Mouse (Mus musculus) E14TG2a.4 (cell line): Measurements from ENCODE around the gene Gpr35.
"Not testable (repeated sequence)": the region's sequence is repeated elsewhere in the genome, so short reads cannot be mapped to it uniquely, and the experiment has no call there.

Experiments used
- H3K27me3 ChIP-seq: 2 replicates; pipeline ENCODE4 v1.6.1; 2014; ENCODE audit warnings: low read length, control low read depth; ENCODE audit not compliant: insufficient read depth
- H3K36me3 ChIP-seq: 2 replicates; pipeline ENCODE4 v1.6.1; 2014; ENCODE audit warnings: low read length, control low read depth; ENCODE audit not compliant: insufficient read depth
- H3K4me1 ChIP-seq: replicated peaks from 2 replicates; pipeline ENCODE4 v1.6.1; 2014; ENCODE audit warnings: low read depth, low read length, control low read depth
- H3K4me3 ChIP-seq: replicated peaks from 2 replicates; pipeline ENCODE4 v1.5.1; 2014; ENCODE audit warnings: mild to moderate bottlenecking, low read length
- H3K9me3 ChIP-seq: 2 replicates; pipeline ENCODE4 v1.6.1; 2014; ENCODE audit warnings: low read length, control low read depth
- CTCF ChIP-seq: conservative IDR thresholded peaks from 2 replicates; pipeline ENCODE4 v1.5.1; 2014; ENCODE audit warnings: low read length
- NANOG ChIP-seq: IDR thresholded peaks from 2 replicates; pipeline ENCODE4 v1.6.1; 2014; ENCODE audit warnings: borderline replicate concordance, low read length, mixed read lengths
- POU5F1 ChIP-seq: IDR thresholded peaks from 2 replicates; pipeline ENCODE4 v1.6.1; 2014; ENCODE audit warnings: low read length, borderline replicate concordance

The Gpr35 gene

DNA sequence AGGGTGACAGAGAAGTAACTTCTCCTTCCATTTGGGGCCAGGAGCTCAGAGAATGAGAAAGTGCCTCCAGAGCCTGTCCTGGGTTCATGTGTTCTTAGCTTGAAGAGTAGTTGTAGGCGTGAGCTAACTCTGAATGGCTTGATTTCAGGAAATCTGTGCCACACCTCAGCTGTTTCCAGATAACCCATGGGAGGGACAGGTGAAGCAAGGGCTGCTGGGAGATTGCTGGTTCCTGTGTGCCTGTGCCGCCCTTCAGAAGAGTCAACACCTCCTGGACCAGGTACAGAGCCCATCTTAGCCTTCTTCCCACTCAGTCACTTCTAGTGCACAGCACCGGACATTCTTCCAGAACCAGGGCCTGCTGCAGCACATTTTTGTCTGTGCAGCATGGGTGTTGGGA, 12.9 kb upstream of the Gpr35 start:
- H3K4me1 ChIP-seq = peaks cover 27% of the 10 kb centered on the region
- no peak overlapping the region for H3K4me3 ChIP-seq
- H3K27me3 ChIP-seq = peaks cover 19% of the 10 kb centered on the region
- H3K9me3 ChIP-seq = no peaks in the 10 kb centered on the region
- TF ChIP-seq CTCF (no peak), POU5F1 (no peak), NANOG (no peak)
- H3K36me3 ChIP-seq = peaks cover 56% of the 10 kb centered on the region

GRCm38 (mm10) chr1:92939746-92940145, 10.9 kb upstream of the Gpr35 start:
- peaks cover 16% of the 10 kb centered on the region for H3K4me1 ChIP-seq
- H3K9me3 ChIP-seq = no peaks in the 10 kb centered on the region
- TF ChIP-seq CTCF = no peak
- TF ChIP-seq NANOG = no peak
- TF ChIP-seq POU5F1 = no peak
- H3K4me3 ChIP-seq = no peak overlapping the region
- H3K36me3 ChIP-seq = peaks cover 75% of the 10 kb centered on the region
- peaks cover 7% of the 10 kb centered on the region; the same call in 1 of the 2 replicates for H3K27me3 ChIP-seq

DNA sequence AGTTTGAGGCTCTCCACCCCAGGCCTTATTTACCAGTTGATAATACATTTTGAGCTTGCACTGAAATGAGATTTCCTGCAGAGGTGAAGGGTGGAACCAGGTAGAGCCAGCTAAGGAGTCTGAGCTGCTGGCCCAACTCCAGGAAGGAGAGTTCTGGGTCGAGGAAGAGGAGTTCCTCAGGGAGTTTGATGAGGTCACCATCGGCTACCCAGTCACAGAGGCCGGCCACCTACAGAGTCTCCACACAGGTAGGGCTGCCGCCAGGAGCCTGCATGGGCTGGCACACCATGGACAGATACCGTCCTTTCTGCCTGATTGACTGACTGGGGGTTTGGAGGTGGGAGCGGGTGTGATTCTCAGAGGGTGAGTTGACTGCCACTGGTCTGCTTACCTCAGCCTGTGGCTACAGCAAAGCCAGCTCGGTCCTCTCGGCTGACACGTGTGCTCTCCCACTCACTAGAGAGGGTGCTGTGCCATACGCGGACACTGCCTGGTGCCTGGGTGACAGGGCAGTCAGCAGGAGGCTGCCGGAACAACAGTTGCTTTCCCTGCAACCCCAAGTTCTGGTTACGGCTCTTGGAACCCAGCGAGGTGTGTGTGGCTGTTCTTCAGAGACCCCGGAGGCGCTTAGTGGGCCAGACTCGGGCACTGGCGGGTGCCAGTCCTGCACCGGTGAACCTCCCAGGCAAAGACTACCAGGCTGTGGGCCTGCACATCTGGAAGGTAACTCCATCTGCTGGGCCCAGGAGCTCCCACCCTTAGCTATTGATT, 7.3 kb upstream of the Gpr35 start:
- Histone ChIP-seq H3K27me3 (no peaks in the 10 kb centered on the region), H3K4me1 (peaks cover 15% of the 10 kb centered on the region), H3K9me3 (no peaks in the 10 kb centered on the region), H3K36me3 (peaks cover 97% of the 10 kb centered on the region), H3K4me3 (no peak overlapping the region)
- TF ChIP-seq CTCF = no peak
- TF ChIP-seq NANOG = no peak
- no peak for TF ChIP-seq POU5F1

GRCm38 (mm10) chr1:92947966-92948365, 2.7 kb upstream of the Gpr35 start:
- no peak for TF ChIP-seq NANOG
- no peak for TF ChIP-seq CTCF
- TF ChIP-seq POU5F1 = no peak
- Histone ChIP-seq H3K4me3 (no peak overlapping the region), H3K36me3 (peaks cover 69% of the 10 kb centered on the region), H3K27me3 (no peaks in the 10 kb centered on the region), H3K4me1 (peaks cover 15% of the 10 kb centered on the region), H3K9me3 (no peaks in the 10 kb centered on the region)

GRCm38 (mm10) chr1:92949426-92949825, 1.2 kb upstream of the Gpr35 start:
- Histone ChIP-seq H3K4me1 (peaks cover 15% of the 10 kb centered on the region), H3K9me3 (no peaks in the 10 kb centered on the region), H3K4me3 (no peak overlapping the region), H3K27me3 (no peaks in the 10 kb centered on the region), H3K36me3 (peaks cover 54% of the 10 kb centered on the region)
- TF ChIP-seq CTCF (peak; percentile 61), NANOG (no peak)

GRCm38 (mm10) chr1:92953641-92954040, 3.0 kb downstream of the Gpr35 start:
- H3K27me3 ChIP-seq = peaks cover 2% of the 10 kb centered on the region; the same call in 1 of the 2 replicates
- no peaks in the 10 kb centered on the region; the same call in 1 of the 2 replicates for H3K4me1 ChIP-seq
- H3K4me3 ChIP-seq = no peak overlapping the region
- peaks cover 12% of the 10 kb centered on the region for H3K36me3 ChIP-seq
- TF ChIP-seq NANOG (no peak), CTCF (no peak), POU5F1 (no peak)
- H3K9me3 ChIP-seq = no peaks in the 10 kb centered on the region

DNA sequence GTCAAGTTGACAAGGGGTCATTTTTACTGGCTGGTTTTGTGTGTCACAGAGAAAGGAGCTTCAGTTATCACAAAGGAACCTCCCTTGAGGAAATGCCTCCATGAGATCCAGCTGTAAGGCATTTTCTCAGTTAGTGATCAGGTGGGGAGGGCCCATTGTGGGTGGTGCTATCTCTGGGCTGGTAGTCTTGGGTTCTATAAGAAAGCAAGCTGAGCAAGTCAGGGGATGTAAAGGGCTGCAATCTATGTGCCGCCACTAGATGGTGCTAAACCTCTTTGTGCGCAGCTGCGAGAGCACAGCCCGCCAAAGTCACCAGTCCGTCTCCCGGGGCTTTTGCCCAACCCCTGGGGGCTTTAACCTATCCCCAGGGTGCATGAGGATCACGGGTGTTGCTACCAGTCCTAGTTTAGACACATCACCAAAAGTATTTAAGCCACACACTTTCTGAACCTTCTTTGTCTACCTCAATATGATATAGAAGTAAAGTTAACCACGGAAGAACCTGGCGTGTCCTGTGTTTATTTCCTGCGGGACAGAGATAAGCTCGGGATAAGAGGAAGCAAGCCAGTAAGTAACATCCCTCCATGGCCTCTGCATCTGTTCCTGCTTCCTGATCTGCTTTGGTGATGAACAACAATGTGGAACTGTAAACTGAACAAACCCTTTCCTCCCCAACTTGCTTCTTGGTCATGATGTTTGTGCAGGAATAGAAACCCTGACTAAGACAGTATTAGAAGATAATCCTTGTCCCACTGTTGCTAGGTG, 6.1 kb downstream of the Gpr35 start:
- H3K36me3 ChIP-seq, H3K27me3 ChIP-seq: not testable (repeated sequence)
- TF ChIP-seq CTCF = peak; percentile 36

GRCm38 (mm10) chr1:92958999-92959398, 8.3 kb downstream of the Gpr35 start:
- Histone ChIP-seq H3K4me3 (no peak overlapping the region), H3K9me3 (no peaks in the 10 kb centered on the region), H3K27me3 (peaks cover 9% of the 10 kb centered on the region; the same call in 1 of the 2 replicates), H3K4me1 (no peaks in the 10 kb centered on the region; the same call in 1 of the 2 replicates), H3K36me3 (no peaks in the 10 kb centered on the region)
- TF ChIP-seq CTCF (no peak), NANOG (no peak), POU5F1 (no peak)

More for the DNA sequence above, 6.1 kb downstream of the Gpr35 start:
- H3K4me1 ChIP-seq, H3K9me3 ChIP-seq: not testable (repeated sequence)
- H3K4me3 ChIP-seq = 0 out of 2 replicates have a peak overlapping the region, but pooled peaks have one; percentile 13

DNA sequence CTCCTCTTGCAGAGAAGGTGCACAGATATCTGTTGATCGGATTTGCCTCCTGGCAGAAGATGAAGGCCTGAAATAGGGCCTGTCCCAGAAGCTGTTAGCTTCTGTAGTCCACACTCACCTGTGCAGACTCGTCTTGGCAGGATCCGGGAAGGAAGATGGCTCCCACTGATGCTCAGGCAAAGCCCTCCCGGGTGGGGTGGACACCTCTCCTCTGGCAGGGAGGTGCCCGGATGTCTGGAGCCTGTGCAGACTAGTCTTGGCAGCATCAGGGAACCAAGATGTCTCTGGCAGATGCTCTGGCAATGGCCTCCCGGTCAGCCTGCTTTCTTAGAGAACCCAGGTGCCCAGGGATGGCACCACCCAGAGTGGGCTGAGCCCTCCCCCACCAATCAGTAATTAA, 20.1 kb downstream of the Gpr35 start:
- not testable (repeated sequence) for H3K4me3 ChIP-seq, H3K4me1 ChIP-seq, H3K36me3 ChIP-seq, H3K27me3 ChIP-seq
- peaks cover 12% of the 10 kb centered on the region for H3K9me3 ChIP-seq
